Mouse (Mus musculus) forebrain, postnatal 0 days (tissue): ENCODE data around the gene Srarp. TPM values are rescaled to one million over a fixed set of nuclear protein-coding genes. Genes with fewer than 3 reads are reported as not detected.
A peak's percentile ranks its signal among the peaks of the same experiment; 100 is the strongest.

ENCODE experiments used
- ATAC-seq: fragments of 200-750 bp; cut with Nextera tagmentation; 2 replicates; pipeline ENCODE4 v1.8.0; 2017; ENCODE audit warnings: mild to moderate bottlenecking, moderate library complexity
- DNase-seq: peaks from one replicate; pipeline ENCODE4 v3.0.0-alpha.2; 2015
- H3K27ac ChIP-seq: fragments of 300-500 bp; sonication (generic); 2 replicates; pipeline ENCODE4 v1.5.1; 2014; ENCODE audit warnings: low read depth, mild to moderate bottlenecking, antibody characterized with exemption, low read length, moderate library complexity, mixed read lengths
- H3K27me3 ChIP-seq: fragments of 300-500 bp; sonication (generic); 2 replicates; pipeline ENCODE4 v1.6.1; 2014; ENCODE audit warnings: mild to moderate bottlenecking, low read length, mixed read lengths; ENCODE audit not compliant: insufficient read depth
- H3K36me3 ChIP-seq: fragments of 300-500 bp; sonication (generic); 2 replicates; pipeline ENCODE4 v1.6.1; 2014; ENCODE audit warnings: mild to moderate bottlenecking, moderate library complexity; ENCODE audit not compliant: insufficient read depth
- H3K4me1 ChIP-seq: fragments of 300-500 bp; sonication (generic); 2 replicates; pipeline ENCODE4 v1.6.1; 2014; ENCODE audit warnings: antibody characterized with exemption; ENCODE audit not compliant: insufficient read depth
- H3K4me2 ChIP-seq: fragments of 300-500 bp; sonication (generic); 2 replicates; pipeline ENCODE4 v1.6.1; 2014; ENCODE audit warnings: low read depth, mild to moderate bottlenecking, moderate library complexity
- H3K4me3 ChIP-seq: fragments of 300-500 bp; sonication (generic); 2 replicates; pipeline ENCODE4 v1.5.1; 2014; ENCODE audit warnings: low read depth, low read length, mixed read lengths
- H3K9ac ChIP-seq: fragments of 300-500 bp; sonication (generic); 2 replicates; pipeline ENCODE4 v1.6.1; 2014; ENCODE audit warnings: mild to moderate bottlenecking
- H3K9me3 ChIP-seq: fragments of 300-500 bp; sonication (generic); 2 replicates; pipeline ENCODE4 v1.6.1; 2016; ENCODE audit warnings: low read length
- CTCF ChIP-seq: sonication (generic); IDR thresholded peaks from 2 replicates; pipeline ENCODE4 v1.5.1; 2016; ENCODE audit warnings: antibody characterized with exemption, control low read depth, low read depth
- WGBS: fragments of 180-500 bp; shearing (Covaris S2); extraction: QIAGEN DNeasy Blood & Tissue Kit; methylation state at CpG from one replicate; pipeline ENCODE4 v1.1.7; 2014; 5-methylcytosine and 5-hydroxymethylcytosine counted together
- polyA plus RNA-seq: library from polyadenylated mRNA; unstranded; fragments of >200 nt; fragmentation: Nextera tagmentation; extraction: Ambion mirVana; gene quantifications from 2 replicates; pipeline ENCODE4 v1.2.1, GENCODE M21; 2015
- total RNA-seq: library from RNA; depleted of rRNA; stranded (reverse); fragments of >200 nt; gene quantifications from 2 replicates; pipeline ENCODE4 v1.2.3, GENCODE M21; 2014

The Srarp gene
- total and polyA plus RNA-seq, 2 experiments from 2014 or later = 0.63 to 4.6 TPM

GRCm38 (mm10) chr4:141451251-141451650 is 15.3 kb upstream of the Srarp start:
- WGBS = 90% methylated on average over 2 of the region's 2 CpGs
- no peaks in the 10 kb centered on the region for H3K4me1 ChIP-seq
- no peak overlapping the region for H3K4me3 ChIP-seq
- H3K4me2 ChIP-seq = no peak overlapping the region
- no peaks in the 10 kb centered on the region for H3K27me3 ChIP-seq
- TF ChIP-seq CTCF = no peak
- ATAC-seq = no peak
- H3K36me3 ChIP-seq = peaks cover 55% of the 10 kb centered on the region
- no peak overlapping the region for H3K27ac ChIP-seq
- no peak for DNase-seq
- H3K9me3 ChIP-seq = no peaks in the 10 kb centered on the region
- no peak overlapping the region for H3K9ac ChIP-seq

GRCm38 (mm10) chr4:141446211-141446610 is 10.3 kb upstream of the Srarp start:
- peaks cover 12% of the 10 kb centered on the region for H3K4me1 ChIP-seq
- peaks cover 28% of the 10 kb centered on the region for H3K36me3 ChIP-seq
- H3K9me3 ChIP-seq = no peaks in the 10 kb centered on the region
- 0 out of 2 replicates have a peak overlapping the region, but pooled peaks have one; percentile 71 for H3K4me2 ChIP-seq
- TF ChIP-seq CTCF = no peak
- no peak overlapping the region for H3K27ac ChIP-seq
- ATAC-seq (no peak), DNase-seq (no peak)
- WGBS = 78% methylated on average over 7 of the region's 7 CpGs
- H3K27me3 ChIP-seq = no peaks in the 10 kb centered on the region
- H3K4me3 ChIP-seq = no peak overlapping the region
- no peak overlapping the region for H3K9ac ChIP-seq

- Histone ChIP-seq H3K4me3 (peak overlapping the region; percentile 97), H3K27me3 (no peaks in the 10 kb centered on the region), H3K9me3 (no peaks in the 10 kb centered on the region), H3K36me3 (peaks cover 28% of the 10 kb centered on the region), H3K27ac (0 out of 2 replicates have a peak overlapping the region, but pooled peaks have one; percentile 83), H3K4me1 (peaks cover 12% of the 10 kb centered on the region), H3K4me2 (peak overlapping the region; percentile 71), H3K9ac (peak overlapping the region; percentile 95)
- no peak for TF ChIP-seq CTCF
- ATAC-seq (peak; percentile 23; the same call in 1 of the 2 replicates), DNase-seq (no peak)
- WGBS = 14% methylated on average over 14 of the region's 14 CpGs
Measured at GRCm38 (mm10) chr4:141445328-141445720, 9.4 kb upstream of the Srarp start.

GRCm38 (mm10) chr4:141444451-141445327 is 8.8 kb upstream of the Srarp start, which contains the start of gene Zbtb17:
TSS of gene Zbtb17 (plus strand) at chr4:141444654.
- peak within 1 kb of the TSS; percentile 95 for H3K9ac ChIP-seq
- peak within 1 kb of the TSS; percentile 71 for H3K4me2 ChIP-seq
- TF ChIP-seq CTCF = 0 out of 2 replicates have a peak, but pooled peaks have one; percentile 9
- no peaks in the 10 kb centered on the region for H3K9me3 ChIP-seq
- H3K4me3 ChIP-seq = peak within 1 kb of the TSS; percentile 97
- H3K27ac ChIP-seq = peak within 1 kb of the TSS; percentile 83
- peaks cover 12% of the 10 kb centered on the region for H3K4me1 ChIP-seq
- peak; percentile 97 for ATAC-seq
- no peaks in the 10 kb centered on the region for H3K27me3 ChIP-seq
- peak; percentile 95 for DNase-seq
- WGBS = 2% methylated on average over 57 of the region's 102 CpGs
- peaks cover 28% of the 10 kb centered on the region for H3K36me3 ChIP-seq

GRCm38 (mm10) chr4:141443641-141444429 is 7.9 kb upstream of the Srarp start:
- no peak for ATAC-seq
- Histone ChIP-seq H3K4me1 (peaks cover 12% of the 10 kb centered on the region), H3K9me3 (no peaks in the 10 kb centered on the region), H3K4me3 (peak overlapping the region; percentile 97), H3K36me3 (peaks cover 20% of the 10 kb centered on the region), H3K4me2 (peak overlapping the region; percentile 71), H3K27me3 (no peaks in the 10 kb centered on the region), H3K27ac (no peak overlapping the region), H3K9ac (0 out of 2 replicates have a peak overlapping the region, but pooled peaks have one; percentile 95)
- no peak for DNase-seq
- TF ChIP-seq CTCF = no peak
- WGBS = 55% methylated on average over 11 of the region's 11 CpGs

- no peak for TF ChIP-seq CTCF
- no peak overlapping the region for H3K9ac ChIP-seq
- no peak overlapping the region for H3K27ac ChIP-seq
- no peak overlapping the region for H3K4me3 ChIP-seq
- no peak overlapping the region for H3K4me2 ChIP-seq
- peaks cover 10% of the 10 kb centered on the region for H3K4me1 ChIP-seq
- H3K27me3 ChIP-seq = no peaks in the 10 kb centered on the region
- ATAC-seq (no peak), DNase-seq (no peak)
- no peaks in the 10 kb centered on the region for H3K36me3 ChIP-seq
- no peaks in the 10 kb centered on the region for H3K9me3 ChIP-seq
Measured at GRCm38 (mm10) chr4:141440877-141441276, 5.0 kb upstream of the Srarp start.
